Mouse (Mus musculus): Measurements from ENCODE around the gene Atpif1. TPM values are rescaled to one million over a fixed set of nuclear protein-coding genes. Genes with fewer than 3 reads are reported as not detected.

The Atpif1 gene
- polyA plus RNA-seq, 1 experiment: 93.0 TPM

DNA sequence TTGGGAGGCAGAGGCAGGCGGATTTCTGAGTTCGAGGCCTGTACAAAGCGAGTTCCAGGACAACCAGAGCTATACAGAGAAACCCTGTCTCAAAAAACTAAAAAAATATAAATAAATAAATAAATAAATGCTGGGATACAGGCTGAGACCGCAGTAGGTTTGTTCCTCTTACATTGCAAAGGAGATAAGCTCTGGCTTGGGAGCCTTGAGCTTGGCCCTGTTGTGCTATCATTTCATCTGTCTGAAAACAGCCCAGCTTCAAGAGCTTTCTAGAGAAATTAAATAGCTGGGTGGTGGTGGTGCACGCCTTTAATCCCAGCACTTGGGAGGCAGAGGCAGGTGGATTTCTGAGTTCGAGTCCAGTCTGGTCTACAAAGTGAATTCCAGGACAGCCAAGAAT, 31.8 kb downstream of the Atpif1 start:
- H3K4me1 ChIP-seq (ENCODE audit: control insufficient read depth, insufficient read depth, low read length): peaks cover 2% of the 10 kb centered on the region; the same call in 1 of the 2 replicates
- H3K4me3 ChIP-seq (replicated peaks; ENCODE audit: extremely low read depth, low read depth, low read length): no peak overlapping the region
- WGBS: 93% methylated on average over 6 of the region's 6 CpGs
- TF ChIP-seq CTCF (IDR thresholded peaks at IDR 0.05; ENCODE audit: insufficient read depth, low read length) (no peak), POLR2A (IDR thresholded peaks at IDR 0.05; ENCODE audit: borderline replicate concordance, extremely low read depth, low read depth, low read length) (no peak)
- DNase-seq: no peak

DNA sequence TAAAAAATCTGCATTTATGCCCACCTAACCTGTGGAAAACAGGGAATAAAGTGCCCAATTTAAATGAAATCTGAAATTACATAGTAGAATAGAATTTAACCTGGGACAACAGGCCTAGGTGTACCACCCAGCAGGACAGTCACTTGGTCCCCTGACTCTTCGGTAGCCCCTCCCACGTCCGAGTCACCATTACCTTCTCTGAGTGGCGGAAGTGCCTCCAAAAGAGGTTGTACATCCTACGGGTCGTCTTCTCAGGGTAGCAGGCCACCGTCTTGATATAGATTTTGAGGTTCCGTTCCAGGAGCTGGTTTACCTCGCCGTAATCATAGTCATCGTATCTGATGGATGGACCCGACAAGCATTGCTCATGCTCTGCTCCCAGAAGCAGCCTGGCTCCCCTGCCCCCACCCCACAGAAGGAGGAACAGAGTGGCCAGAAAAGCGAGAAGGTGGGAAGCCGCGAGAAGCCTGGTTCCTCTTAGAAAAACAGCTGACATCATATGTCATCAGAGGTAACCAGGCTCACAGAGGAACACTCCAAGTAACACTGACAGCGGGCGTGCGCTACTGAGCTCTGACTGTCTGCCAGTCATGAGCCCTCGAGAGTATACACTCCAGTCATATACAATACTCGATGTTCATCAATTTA, 39.1 kb downstream of the Atpif1 start:
- 76% methylated on average over 20 of the region's 20 CpGs for WGBS
- TF ChIP-seq POLR2A (IDR thresholded peaks at IDR 0.05; ENCODE audit: borderline replicate concordance, extremely low read depth, low read depth, low read length): no peak
- TF ChIP-seq CTCF (IDR thresholded peaks at IDR 0.05; ENCODE audit: insufficient read depth, low read length): no peak
- Histone ChIP-seq H3K4me1 (ENCODE audit: control insufficient read depth, insufficient read depth, low read length) (peaks cover 4% of the 10 kb centered on the region), H3K4me3 (replicated peaks; ENCODE audit: extremely low read depth, low read depth, low read length) (no peak overlapping the region)
- DNase-seq: no peak

DNA sequence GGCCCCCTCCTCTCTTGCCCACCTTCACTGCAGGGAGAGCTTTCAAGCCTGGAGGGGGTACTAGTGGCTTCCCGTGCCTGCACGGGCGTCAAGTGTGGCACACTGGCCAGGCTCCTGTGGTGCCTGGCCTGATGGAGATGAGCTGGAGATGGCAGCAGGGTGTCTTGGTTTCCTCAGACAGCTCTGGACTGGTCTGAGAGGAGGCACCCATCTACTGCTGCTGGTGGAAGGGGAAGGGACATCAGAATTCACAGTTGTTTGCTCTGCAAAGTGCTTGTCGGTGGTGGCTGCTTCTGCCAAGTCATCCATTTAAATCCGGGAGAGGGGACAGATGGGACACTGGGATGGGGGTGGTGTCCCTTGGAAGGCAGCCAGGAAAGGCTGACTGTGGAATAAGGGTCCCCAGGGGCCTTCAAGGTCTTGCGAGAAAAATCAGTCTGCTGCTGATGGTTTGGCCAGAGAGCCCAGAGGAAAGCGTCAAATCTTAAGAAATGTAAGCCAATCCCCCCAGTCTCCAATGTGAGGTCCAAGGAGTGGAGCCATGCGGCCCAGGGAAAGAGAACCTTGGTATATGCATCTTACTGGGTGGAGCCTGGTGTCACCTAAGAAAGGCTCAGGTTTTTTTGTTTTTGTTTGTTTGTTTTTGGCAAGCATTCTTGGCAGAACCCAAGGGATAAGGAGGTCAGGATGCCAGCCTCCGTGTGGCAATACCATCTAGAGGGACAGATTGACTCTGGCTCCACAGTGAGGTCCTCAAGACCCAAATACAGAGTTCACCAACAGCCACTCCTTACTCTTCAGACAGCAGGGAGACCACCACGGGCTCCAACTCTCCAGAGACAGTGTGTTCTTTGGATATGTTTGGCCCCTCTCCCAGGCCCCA, 41.0 kb downstream of the Atpif1 start:
- WGBS: 60% methylated on average over 10 of the region's 10 CpGs
- no peak for TF ChIP-seq CTCF (IDR thresholded peaks at IDR 0.05; ENCODE audit: insufficient read depth, low read length)
- TF ChIP-seq POLR2A (IDR thresholded peaks at IDR 0.05; ENCODE audit: borderline replicate concordance, extremely low read depth, low read depth, low read length): no peak
- no peak for DNase-seq
- peaks cover 11% of the 10 kb centered on the region for H3K4me1 ChIP-seq (ENCODE audit: control insufficient read depth, insufficient read depth, low read length)
- H3K4me3 ChIP-seq (replicated peaks; ENCODE audit: extremely low read depth, low read depth, low read length): no peak overlapping the region

DNA sequence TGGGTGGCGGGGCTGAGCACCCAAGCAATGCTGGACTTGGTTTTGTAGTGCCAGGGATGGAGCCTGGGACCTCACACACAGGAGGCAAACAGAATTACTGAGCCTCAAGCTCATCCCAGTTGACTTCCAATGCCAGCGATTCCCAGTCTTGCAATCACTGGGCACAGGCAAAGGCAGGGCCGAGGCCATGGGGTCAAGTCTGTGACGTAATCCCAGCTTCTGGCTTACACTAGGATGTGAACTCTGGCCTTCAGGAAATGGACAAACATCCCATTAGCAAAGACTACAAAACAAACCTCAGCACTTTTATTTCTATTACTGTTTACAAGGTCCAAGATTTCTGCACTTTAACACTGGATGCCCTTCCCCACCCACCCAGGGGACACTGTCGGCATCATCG, 41.7 kb downstream of the Atpif1 start:
- DNase-seq: no peak
- WGBS: 64% methylated on average over 6 of the region's 6 CpGs
- TF ChIP-seq CTCF (IDR thresholded peaks at IDR 0.05; ENCODE audit: insufficient read depth, low read length) (no peak), POLR2A (IDR thresholded peaks at IDR 0.05; ENCODE audit: borderline replicate concordance, extremely low read depth, low read depth, low read length) (no peak)
- Histone ChIP-seq H3K4me3 (replicated peaks; ENCODE audit: extremely low read depth, low read depth, low read length) (no peak overlapping the region), H3K4me1 (ENCODE audit: control insufficient read depth, insufficient read depth, low read length) (peaks cover 11% of the 10 kb centered on the region)

DNA sequence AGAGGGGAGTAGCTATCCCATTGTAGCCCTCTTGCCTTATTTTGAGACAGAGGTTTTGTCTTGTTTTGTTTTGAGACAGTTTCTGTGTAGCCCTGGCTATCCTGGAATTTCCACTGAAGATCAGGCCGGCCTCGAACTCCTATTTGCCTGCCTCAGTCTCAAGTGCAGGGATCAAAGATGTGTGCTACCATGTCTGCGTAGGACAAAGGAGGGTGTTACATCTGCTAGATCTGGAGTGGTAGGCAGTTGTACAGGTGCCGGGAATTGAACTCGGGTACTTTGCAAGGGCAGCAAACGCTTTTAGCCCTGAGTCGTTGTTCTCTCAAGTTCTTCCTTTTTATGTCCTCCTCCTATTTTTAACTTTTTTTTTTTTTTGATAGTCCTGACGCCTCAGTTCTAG, 42.4 kb downstream of the Atpif1 start:
- H3K4me1 ChIP-seq (ENCODE audit: control insufficient read depth, insufficient read depth, low read length): peaks cover 11% of the 10 kb centered on the region
- no peak for DNase-seq
- WGBS: 87% methylated on average over 8 of the region's 8 CpGs
- no peak for TF ChIP-seq CTCF (IDR thresholded peaks at IDR 0.05; ENCODE audit: insufficient read depth, low read length)
- TF ChIP-seq POLR2A (IDR thresholded peaks at IDR 0.05; ENCODE audit: borderline replicate concordance, extremely low read depth, low read depth, low read length): no peak
- H3K4me3 ChIP-seq (replicated peaks; ENCODE audit: extremely low read depth, low read depth, low read length): no peak overlapping the region

DNA sequence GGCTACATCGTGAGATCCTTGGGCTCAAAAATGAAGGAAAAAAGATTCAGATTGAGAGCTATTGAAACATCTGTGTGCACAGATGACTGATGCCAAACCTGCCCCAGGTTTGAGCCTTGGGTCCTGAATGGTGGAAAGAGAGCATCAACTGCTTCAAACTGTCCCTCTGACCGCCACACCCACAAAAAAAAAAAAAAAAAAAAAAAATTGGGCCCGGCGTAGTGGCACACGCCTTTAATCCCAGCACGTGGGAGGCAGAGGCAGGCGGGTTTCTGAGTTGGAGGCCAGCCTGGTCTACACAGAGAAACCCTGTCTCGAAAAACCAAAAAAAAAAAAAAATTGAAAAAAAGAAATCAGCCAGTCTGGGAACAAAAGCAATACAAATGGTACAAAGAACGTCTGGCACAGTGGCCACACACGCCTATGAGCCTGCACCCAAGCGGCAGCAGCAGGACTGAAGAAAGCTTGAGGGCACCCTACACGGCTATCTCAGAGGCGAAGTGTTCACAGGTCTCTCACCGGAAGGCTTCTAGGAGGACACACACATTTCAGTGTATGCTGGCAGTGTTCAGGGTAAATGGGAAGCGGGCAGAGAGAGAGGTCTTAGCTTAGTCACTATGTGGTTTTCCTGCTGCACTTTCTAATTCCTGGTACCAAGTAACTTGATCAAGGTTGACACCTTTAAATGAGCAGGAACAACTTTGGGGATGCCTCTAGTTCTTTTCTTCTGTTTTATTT, 43.0 kb downstream of the Atpif1 start:
- TF ChIP-seq POLR2A (IDR thresholded peaks at IDR 0.05; ENCODE audit: borderline replicate concordance, extremely low read depth, low read depth, low read length) (no peak), CTCF (IDR thresholded peaks at IDR 0.05; ENCODE audit: insufficient read depth, low read length) (no peak)
- H3K4me1 ChIP-seq (ENCODE audit: control insufficient read depth, insufficient read depth, low read length): peaks cover 11% of the 10 kb centered on the region
- WGBS: 85% methylated on average over 15 of the region's 15 CpGs
- no peak overlapping the region for H3K4me3 ChIP-seq (replicated peaks; ENCODE audit: extremely low read depth, low read depth, low read length)
- no peak for DNase-seq

DNA sequence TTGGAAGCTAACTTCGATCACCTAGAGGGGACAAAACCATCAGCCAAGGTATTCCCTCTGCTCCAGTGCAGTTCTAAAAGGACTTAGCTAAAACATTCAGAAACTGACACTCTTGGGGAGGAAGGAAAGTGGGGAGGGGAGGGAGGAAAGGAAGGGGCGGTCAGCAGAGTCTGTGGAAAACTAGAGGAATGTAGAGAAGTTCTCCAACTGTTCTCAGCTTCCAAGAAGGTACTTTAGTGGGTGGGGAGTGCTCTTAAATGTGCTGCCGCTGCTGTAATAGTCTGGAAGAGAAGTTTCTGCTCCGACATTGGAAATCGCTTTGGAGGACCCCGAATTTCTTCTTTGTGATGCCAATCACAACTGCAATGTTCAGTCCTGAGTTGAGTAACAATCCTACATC, 44.5 kb downstream of the Atpif1 start:
- H3K4me1 ChIP-seq (ENCODE audit: control insufficient read depth, insufficient read depth, low read length): peaks cover 11% of the 10 kb centered on the region
- TF ChIP-seq POLR2A (IDR thresholded peaks at IDR 0.05; ENCODE audit: borderline replicate concordance, extremely low read depth, low read depth, low read length): no peak
- TF ChIP-seq CTCF (IDR thresholded peaks at IDR 0.05; ENCODE audit: insufficient read depth, low read length): no peak
- DNase-seq: no peak
- 56% methylated on average over 6 of the region's 6 CpGs for WGBS
- H3K4me3 ChIP-seq (replicated peaks; ENCODE audit: extremely low read depth, low read depth, low read length): no peak overlapping the region

DNA sequence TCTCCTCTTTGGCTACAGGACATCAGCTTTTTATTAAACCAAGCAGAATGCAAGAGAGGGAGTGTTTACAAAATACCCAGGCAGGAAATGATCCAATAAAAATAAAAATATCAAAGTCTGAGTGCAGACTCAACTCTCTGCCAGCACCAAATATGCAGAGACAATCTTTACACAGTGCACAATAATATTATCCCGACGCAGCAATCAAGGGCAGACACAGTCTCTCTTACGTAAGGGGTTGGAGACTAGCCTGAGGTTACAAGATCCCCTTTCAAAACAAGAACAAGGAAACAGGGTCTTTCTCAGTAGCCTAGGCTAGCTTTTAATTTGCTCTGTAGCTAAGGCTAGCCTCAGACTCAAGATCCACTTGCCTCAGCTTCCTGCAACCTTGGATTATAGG, 44.9 kb downstream of the Atpif1 start:
- WGBS: 43% methylated on average over 3 of the region's 3 CpGs
- Histone ChIP-seq H3K4me1 (ENCODE audit: control insufficient read depth, insufficient read depth, low read length) (peaks cover 11% of the 10 kb centered on the region), H3K4me3 (replicated peaks; ENCODE audit: extremely low read depth, low read depth, low read length) (no peak overlapping the region)
- no peak for TF ChIP-seq POLR2A (IDR thresholded peaks at IDR 0.05; ENCODE audit: borderline replicate concordance, extremely low read depth, low read depth, low read length)
- no peak for DNase-seq

DNA sequence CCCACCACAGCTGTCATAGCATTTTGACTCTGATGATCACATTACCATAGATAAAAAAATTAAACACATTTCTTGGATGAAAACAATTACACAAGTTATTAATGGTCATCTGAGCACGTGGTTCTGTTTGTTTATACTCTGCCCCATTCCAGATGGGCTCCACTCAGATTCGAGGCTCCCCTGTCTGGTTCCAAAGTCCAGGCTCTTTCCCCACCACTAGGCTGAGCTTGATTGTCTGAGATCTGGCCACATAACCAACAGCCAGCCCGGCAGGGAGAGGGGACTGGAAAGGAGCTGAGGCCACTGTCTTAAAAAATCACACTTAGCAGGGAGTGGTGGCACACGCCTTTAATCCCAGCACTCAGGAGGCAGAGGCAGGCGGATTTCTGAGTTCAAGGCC, 48.6 kb downstream of the Atpif1 start:
- WGBS: 54% methylated on average over 5 of the region's 5 CpGs
- no peak for TF ChIP-seq POLR2A (IDR thresholded peaks at IDR 0.05; ENCODE audit: borderline replicate concordance, extremely low read depth, low read depth, low read length)
- no peak for TF ChIP-seq CTCF (IDR thresholded peaks at IDR 0.05; ENCODE audit: insufficient read depth, low read length)
- H3K4me1 ChIP-seq (ENCODE audit: control insufficient read depth, insufficient read depth, low read length): peaks cover 7% of the 10 kb centered on the region
- no peak for DNase-seq
- H3K4me3 ChIP-seq (replicated peaks; ENCODE audit: extremely low read depth, low read depth, low read length): no peak overlapping the region
